Mouse (Mus musculus) urinary bladder, postnatal 25 days (tissue): ENCODE measurements around the gene Plekhf1.
A peak's percentile ranks its signal among the peaks of the same experiment; 100 is the strongest.

Source experiments
- DNase-seq: peaks from one replicate; pipeline ENCODE4 v3.0.0; 2022; ENCODE audit warnings: low spot score

Gene Plekhf1

GRCm38 (mm10) chr7:38218631-38219367 lies 9.0 kb downstream of the Plekhf1 start:
- DNase-seq = no peak

GRCm38 (mm10) chr7:38217417-38218171 lies 10.2 kb downstream of the Plekhf1 start:
- peak; percentile 58 for DNase-seq

DNA sequence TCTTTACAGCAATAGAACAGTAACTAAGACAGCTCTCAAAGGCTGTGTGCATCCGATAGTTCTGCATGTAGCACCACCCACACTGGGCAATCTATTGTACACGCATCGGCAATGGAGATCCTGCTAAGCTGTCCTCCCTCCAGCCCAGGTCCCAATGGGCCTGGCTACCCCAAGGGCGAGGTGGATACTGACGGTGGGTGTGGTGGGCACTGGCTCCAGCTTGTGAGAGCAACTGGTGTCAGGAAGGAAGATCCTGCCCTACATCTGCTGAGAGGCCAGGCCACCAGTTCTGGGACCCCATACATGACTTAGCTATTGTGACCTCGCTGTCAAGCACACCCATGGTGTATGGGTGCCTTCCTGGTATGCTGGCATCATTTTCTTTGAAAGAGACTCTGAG lies 12.1 kb downstream of the Plekhf1 start:
- no peak for DNase-seq

DNA sequence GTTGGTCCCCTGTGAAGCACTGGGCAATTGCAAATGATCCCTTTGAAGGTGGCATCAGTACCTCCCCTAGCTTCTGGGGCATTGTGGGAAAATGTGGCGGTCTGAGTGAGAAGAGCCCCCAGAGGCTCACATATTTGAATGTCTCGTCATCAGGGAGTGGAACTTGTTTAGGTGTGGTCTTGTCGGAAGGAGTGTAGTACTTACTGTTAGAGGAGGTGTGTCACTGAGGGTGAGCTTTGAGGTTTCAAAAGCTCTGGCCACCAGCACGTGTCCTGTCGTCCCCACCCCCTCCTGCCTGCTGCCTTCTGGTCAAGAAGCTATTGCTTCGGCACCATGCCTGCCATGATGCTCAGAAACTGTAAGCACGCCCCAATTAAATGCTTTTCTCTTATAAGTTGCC lies 12.5 kb downstream of the Plekhf1 start:
- DNase-seq = no peak

DNA sequence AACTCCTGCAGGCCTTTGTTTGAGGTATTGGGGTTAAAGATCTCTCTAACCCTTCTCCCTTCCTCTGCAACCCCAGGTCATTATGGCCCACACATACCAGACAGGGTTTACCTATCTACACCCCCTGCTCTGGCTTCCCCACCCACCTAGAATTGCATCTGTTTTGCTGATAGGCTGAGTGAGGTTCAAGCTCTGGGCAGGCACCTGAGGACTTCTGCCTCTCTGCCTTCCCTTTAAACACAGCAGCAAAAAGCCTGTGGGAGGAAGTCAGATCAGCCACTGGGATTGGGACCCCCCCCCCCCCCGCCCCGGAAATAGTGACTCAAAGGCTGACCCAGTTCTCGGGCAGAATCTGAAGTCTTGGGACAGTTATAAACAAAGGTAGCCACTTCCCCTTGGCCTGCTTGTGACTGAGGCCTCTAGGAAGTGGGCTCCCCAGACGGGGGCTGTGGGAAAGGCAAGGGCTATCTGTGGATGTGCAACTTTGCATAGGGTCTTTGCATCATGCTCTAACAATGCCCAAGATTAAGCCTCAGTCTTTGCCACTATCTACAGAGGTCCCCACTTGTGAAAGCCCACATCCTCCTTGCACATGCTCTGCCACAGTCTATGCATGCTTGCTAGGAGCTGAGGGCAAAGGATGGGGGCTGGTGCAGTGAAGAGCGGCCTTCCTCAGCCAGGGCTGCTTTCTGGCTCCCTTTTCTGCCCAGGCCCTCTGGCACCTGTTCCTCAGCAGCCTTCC lies 13.2 kb downstream of the Plekhf1 start:
- DNase-seq = no peak

DNA sequence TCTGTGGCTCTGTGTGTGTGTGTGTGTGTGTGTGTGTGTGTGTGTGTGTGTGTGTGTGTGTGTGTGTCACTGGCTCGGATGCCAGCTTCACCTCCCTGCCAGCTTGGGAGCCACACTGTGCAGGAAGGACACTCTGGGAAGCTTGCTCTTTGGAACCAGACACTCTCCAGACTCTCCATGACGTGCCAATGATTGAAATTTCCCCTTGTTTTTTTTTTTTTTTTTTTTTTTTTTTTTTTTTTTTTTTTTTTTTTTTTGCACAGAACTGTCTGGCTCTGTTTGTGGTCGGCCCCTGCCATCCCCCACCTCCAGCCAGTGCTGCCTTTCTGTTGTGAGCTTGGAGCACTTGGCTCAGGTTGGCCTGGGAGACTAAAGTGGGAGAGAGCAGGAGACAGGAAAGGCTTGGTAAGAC lies 15.2 kb downstream of the Plekhf1 start:
- no peak for DNase-seq

DNA sequence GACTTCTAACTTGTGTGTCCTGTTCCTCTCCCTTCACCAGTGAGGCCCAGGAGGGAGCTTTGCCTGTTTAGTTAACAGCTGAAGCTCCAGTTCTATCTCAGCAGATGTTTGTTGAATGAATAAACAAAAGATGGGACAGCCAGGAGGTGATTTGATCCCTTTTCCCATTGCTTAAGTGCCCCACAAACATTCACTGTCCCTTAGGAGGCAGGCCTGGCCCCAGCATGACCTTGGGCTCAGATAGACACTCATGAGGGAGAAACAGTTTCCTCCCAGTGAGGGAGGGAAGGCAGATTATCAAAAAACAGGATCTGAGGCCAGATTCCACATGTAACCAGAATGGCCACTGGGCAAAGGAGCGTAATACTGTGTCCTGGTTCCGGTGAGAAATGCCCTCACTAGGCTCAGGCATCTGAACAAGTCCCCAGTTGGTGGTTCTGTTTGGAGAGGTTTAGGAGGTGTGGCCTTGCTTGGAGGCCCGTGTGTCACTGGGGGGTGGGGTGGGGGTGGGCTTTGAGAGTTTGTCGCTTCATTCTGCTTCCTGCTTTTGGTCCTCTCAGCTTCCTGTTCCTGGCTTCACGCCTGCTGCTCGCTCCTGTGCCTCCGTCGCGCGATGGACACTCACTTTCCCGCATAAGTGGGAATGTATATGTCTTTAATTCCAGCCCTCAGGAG lies 18.2 kb downstream of the Plekhf1 start:
- DNase-seq = no peak

DNA sequence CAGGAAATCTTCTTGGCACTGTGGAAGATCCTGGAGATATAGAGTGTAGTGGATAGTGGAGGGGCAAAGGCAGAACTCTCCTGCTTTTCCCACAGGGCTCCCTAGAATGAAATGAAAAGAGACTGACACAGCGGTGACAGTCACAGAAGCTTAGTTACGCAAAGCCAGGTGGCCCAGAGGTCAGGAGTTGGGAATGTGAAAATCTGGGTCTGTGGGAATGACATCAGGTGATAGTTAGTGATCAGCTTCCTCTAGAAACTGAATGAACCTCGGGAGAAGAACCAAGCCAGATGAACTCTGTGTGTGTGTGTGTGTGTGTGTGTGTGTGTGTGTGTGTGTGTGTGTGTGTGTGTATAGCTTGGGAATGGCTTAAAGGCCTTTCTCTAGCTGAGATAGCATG lies 18.8 kb downstream of the Plekhf1 start:
- DNase-seq = no peak

DNA sequence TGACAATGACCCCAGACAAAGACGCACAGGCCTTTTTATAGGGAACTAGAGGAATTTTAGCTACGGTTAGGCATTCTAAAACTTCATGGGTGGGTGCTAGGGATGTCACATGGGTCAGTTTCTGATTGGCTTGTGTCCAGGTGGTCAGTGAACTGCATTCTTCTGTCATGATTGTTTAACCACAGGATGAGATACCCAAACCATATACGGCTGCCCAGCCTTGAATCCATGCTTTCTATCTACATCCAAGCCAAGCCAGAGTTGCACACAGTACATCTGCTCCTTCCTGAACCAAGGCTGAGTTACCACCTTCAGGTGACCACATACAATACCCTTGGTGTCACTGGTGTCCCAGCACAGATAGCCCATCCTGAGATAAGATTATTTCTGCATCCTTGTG lies 21.3 kb downstream of the Plekhf1 start:
- no peak for DNase-seq

DNA sequence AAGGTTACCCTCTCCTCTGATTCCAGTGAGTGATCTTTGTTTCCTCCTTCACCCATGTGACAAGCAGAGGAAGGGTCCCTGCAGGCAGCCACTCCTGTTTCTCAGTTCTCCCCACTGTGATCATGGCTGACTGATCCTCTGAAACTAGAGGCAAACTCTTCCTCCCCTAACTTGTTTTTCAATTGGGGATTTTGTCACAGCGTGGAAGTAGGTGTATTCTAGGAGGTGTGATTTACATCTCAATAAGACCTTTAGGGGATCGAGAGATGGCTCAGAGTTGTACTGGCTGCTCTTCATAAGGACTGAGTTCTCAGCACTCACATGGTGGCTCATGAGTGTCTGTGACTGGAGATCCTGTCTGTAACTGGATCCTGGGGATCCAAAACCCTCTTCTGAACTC lies 22.0 kb downstream of the Plekhf1 start:
- no peak for DNase-seq

GRCm38 (mm10) chr7:38204314-38204713 lies 23.5 kb downstream of the Plekhf1 start:
- DNase-seq = no peak

DNA sequence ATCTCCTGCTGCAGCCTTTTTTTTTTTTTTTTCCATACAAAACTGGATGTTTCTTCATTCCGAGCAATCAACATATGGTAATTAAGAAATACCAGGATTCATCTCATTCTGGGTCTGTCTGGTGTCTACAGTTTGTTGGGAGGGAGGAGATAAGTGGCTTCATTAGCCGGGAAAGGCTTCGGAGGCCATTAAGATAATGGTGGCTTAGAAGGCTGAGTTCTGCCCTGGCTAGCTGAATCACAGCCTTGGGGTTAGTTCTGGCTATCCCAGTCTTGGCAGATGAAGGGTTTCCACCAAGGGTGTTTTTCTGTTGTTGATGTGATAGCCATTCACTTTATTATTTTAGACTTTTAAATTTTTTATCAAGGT lies 26.5 kb downstream of the Plekhf1 start:
- no peak for DNase-seq

DNA sequence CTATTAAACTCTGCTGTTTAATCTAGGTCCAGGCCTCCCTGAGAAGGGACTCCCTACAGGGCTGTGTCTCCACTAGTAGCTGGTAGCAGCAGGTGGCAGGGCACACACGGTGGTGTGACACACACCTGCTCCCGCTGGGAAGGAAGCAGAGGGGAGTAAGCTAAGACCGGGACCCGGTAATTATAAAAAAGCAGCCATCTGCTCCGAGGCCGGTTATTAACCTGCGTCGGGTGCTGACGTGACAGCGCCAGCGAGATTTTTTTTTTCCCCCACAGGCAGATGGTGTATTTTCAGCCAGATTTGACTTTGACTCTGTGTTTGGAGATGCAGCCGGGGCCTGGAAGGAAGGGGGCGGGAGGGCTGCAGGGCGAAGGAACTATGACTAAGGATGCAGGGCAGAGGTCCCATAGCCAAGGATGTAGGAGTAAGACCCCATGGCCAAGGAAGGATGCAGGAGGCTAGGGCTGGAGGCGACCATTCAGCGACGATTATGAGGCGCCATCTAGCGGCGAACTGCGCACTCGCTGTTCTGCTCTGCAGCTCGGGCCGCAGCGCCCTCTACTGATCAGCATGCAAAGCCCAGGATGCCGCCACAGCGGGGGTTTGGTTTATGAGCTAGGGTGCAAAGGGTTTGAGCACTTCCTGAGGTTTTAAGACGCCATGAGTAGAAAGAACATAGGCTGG lies 27.1 kb downstream of the Plekhf1 start:
- peak; percentile 92 for DNase-seq

DNA sequence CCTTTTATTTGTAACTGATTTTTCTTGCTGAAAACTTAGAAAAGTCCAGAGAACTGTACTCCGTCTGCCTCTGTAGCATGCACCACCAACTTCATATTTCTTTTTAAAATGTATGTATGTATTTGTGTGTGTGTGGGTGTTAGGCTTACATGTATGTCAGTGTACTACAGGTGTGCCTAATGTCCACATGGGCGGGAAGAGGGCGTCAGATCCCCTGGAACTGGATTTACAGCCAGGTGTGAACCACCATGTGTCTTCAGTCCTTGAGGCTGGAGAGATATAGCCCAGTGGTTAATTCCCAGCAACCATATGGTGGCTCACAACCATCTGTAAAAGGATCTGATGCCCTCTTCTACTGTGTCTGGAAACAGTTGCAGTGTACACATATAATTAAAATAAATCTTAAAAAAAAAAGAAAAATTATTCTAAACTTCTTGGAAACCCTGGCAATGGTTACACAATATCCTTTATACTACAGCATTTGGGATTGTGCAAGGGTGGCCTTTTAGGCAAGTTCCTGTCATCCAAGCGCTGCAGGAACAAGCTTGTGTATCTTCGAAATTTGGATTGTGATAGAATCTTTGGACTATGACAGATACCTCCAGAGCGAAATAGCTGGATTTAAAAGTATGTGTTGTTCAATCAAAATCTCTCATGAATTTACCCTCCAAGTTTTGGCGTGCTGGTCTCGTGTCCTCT lies 27.8 kb downstream of the Plekhf1 start:
- DNase-seq = no peak

DNA sequence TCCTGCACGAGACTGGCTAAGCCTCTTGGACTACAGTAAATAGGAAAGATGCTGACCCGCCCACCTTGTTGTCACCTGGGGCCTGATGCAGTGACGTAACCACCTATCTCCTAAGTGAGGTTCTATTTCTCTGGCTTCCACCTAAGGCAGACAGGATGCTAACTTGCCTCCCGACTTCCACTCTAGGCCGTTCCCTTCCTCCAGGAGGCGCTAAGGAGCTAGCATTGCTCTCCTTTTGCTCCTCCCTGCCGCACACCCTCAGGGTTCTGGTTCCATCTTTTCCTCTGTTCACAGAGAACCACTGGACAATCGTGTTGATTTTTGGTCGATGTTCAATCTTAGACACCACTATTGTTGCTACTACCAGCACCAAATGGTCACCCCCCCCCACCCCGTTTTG lies 36.2 kb downstream of the Plekhf1 start:
- no peak for DNase-seq

DNA sequence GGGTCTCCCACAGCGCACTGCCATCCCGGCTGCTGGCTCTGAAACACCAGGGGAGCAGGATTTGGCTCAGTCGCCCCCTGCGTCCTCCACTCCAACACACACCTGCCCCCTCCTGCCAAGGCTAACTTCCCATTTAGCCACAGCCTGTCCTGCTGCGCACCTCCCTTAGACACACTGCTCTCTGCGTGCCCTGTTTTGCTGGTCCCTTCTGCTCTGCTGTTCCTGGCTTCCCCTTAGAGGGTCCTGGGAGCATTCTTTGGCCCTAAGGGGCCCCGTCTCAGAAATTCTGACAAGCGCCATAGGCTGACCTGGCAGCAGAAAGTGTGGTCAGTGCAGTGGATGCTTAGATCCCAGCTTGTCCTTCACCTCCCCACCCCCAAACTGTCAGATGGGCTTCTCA lies 36.7 kb downstream of the Plekhf1 start:
- no peak for DNase-seq

DNA sequence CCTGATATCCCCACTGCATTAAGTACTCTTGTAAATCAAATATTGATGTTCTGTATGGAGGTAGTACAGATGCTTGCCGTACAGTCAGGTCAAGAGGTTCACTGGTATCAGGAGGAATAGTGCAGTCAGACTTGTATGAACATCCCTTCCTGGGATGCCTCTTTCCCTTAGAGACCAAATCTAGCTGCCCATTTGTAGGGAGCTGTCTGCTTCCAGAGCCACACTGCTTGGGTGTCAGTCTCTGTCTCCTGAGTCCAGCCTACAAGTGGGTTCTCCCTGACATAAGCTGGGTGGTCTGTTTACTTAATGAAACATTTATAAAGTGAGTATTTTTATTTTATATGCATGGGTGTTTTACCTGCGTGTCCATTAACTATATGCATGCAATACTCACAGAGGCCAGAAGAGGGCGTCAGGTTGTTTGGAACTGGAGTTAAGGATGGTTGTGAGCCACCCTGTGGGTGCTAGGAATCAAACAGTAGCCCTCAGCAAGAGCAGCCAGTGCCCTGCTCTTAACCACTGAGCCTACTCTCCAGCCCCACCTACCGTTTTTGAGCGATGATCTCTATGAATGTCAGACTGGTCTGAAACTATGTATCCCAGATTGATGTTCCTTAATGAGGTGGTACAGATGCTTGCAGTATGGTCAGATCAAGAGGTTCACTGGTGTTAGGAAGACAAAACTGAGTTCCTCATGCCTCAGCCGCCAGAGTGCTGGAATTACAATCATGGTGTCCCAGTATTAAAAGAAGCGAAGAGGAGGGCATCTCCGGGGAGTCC lies 37.6 kb downstream of the Plekhf1 start:
- DNase-seq = no peak

- DNase-seq = no peak
Measured at GRCm38 (mm10) chr7:38189136-38189982, 38.5 kb downstream of the Plekhf1 start.

DNA sequence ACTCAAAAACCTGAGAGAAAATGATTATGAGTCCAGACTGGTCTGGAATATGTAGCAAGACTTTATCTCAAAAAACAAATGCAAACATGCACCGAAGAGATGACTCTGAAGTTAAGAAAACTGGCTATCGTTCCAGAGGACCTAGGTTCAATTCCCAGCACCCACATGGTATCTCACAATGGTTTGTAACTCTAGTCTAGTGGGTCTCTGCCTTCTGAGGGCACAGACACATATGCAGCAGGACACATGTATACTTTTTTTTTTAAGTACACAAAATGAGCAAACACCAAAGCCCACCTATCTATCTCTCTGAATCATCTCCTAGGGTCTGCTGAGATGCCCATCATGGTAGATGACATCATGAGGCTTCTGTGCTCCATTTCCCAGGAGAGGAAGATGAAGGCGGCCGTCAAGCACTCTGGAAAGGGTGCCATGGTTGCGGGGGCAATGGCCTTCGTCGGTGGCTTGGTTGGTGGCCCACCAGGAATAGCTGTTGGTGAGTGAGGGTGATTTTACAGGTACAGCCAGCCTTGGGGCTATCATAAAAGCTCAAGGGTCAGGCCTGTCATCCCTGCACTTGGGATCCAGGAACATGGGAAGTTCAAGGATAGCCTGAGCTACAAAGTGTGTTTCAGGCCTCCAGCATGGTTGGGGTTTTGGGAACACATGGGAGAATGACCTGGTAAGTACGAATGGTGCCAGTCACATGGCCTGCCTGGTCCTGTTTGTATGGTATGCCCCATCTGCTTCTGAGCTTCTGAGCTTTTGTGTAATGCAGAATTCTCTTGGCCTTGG lies 39.3 kb downstream of the Plekhf1 start:
- no peak for DNase-seq
